Comparison of ENCODE assay signal across 33 mouse cellular contexts in the genomic region with DNA sequence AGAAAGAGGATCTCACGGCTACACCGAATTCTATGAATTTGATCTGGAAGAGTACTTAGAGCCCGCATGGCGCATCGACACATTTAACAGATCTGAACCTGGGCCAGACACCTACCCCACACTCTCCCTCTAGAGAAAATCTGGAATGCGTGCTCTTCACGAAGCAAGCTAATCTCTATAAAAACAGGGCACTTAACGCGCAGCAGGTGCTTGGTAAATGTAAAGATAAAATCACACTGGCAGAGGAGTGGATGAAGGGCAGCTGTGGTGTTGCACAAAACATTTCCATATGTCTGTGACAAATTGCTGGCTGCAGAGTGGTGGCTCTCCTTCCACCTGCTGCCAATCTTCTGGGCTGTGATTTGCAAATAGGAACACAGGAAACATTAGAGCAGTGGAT. TPM values are rescaled to one million over a fixed set of nuclear protein-coding genes. Genes with fewer than 3 reads are reported as not detected.
DNase-seq lines count a peak whose midpoint lies in the region; ATAC-seq and TF ChIP-seq lines count a peak whose summit lies in the region.
"Had no signal": no experiment of that assay in that cellular context is flagged by ENCODE, and none has a peak within 500 bp of the region (broad histone marks: within the 10 kb centered on the region; RNA-seq: fewer than 3 reads in every experiment).

No protein-coding gene starts in this region.

- intact Hi-C loops in left cerebral cortex, postnatal 36 days (cut with DNase I): no loop called here
- intact Hi-C loops in left cerebral cortex, adult 2 months (cut with DNase I): no loop called here
- intact Hi-C loops in heart, adult 2 months (cut with DNase I): no loop called here

- H3K9ac ChIP-seq in embryonic facial prominence, embryonic 13.5 days: no peak overlapping the region
- H3K9ac ChIP-seq in limb, embryonic 13.5 days: no peak overlapping the region
- H3K9ac ChIP-seq in heart, adult 2 months (ENCODE audit: low read depth, low read length): no peak overlapping the region
- H3K9ac ChIP-seq: embryonic facial prominence, embryonic 12.5 days; intestine, embryonic 15.5 days; liver, embryonic 15.5 days; lung, embryonic 15.5 days; midbrain, embryonic 15.5 days had no signal

- ATAC-seq in embryonic facial prominence, embryonic 13.5 days (ENCODE audit: insufficient number of reproducible peaks, insufficient read depth, low FRiP score, low TSS enrichment, low read depth): peak; percentile 48; the same call in 1 of the 2 replicates
- peak; percentile 81 for ATAC-seq in limb, embryonic 13.5 days (ENCODE audit: low FRiP score, low read depth)
- ATAC-seq: forebrain, embryonic 16.5 days; hindbrain, embryonic 16.5 days; intestine, embryonic 15.5 days; midbrain, embryonic 15.5 days; Patski had no signal

- H3K36me3 ChIP-seq in embryonic facial prominence, embryonic 13.5 days: no peaks in the 10 kb centered on the region
- H3K36me3 ChIP-seq in limb, embryonic 13.5 days: no peaks in the 10 kb centered on the region
- no peaks in the 10 kb centered on the region for H3K36me3 ChIP-seq in heart, adult 2 months (ENCODE audit: control insufficient read depth, insufficient read depth, low read length)
- H3K36me3 ChIP-seq: embryonic facial prominence, embryonic 12.5 days; hindbrain, embryonic 10.5 days; intestine, embryonic 15.5 days; liver, embryonic 15.5 days; lung, embryonic 15.5 days; midbrain, embryonic 15.5 days had no signal

- H3K9me3 ChIP-seq in embryonic facial prominence, embryonic 13.5 days: no peaks in the 10 kb centered on the region
- H3K9me3 ChIP-seq in limb, embryonic 13.5 days: no peaks in the 10 kb centered on the region
- H3K9me3 ChIP-seq: embryonic facial prominence, embryonic 12.5 days; hindbrain, embryonic 10.5 days; intestine, embryonic 15.5 days; liver, embryonic 15.5 days; lung, embryonic 15.5 days; midbrain, embryonic 15.5 days had no signal

- H3K27ac ChIP-seq in left cerebral cortex, adult 2 months: no peak overlapping the region
- no peak overlapping the region for H3K27ac ChIP-seq in embryonic facial prominence, embryonic 13.5 days
- no peak overlapping the region for H3K27ac ChIP-seq in limb, embryonic 13.5 days
- no peak overlapping the region for H3K27ac ChIP-seq in heart, adult 2 months
- H3K27ac ChIP-seq: embryonic facial prominence, embryonic 12.5 days; hindbrain, embryonic 10.5 days; intestine, embryonic 15.5 days; liver, embryonic 15.5 days; lung, embryonic 15.5 days; midbrain, embryonic 15.5 days had no signal

- WGBS in embryonic facial prominence, embryonic 13.5 days: 29% methylated on average over 9 of the region's 9 CpGs
- WGBS in limb, embryonic 13.5 days: 32% methylated on average over 9 of the region's 9 CpGs
- WGBS in heart, adult 2 months: 81% methylated on average over 9 of the region's 9 CpGs

- no peak overlapping the region for H3K4me3 ChIP-seq in left cerebral cortex, adult 2 months
- no peak overlapping the region for H3K4me3 ChIP-seq in embryonic facial prominence, embryonic 13.5 days
- no peak overlapping the region for H3K4me3 ChIP-seq in limb, embryonic 13.5 days
- no peak overlapping the region for H3K4me3 ChIP-seq in heart, adult 2 months
- H3K4me3 ChIP-seq: embryonic facial prominence, embryonic 12.5 days; hindbrain, embryonic 10.5 days; intestine, embryonic 15.5 days; liver, embryonic 15.5 days; lung, embryonic 15.5 days; megakaryocyte, embryonic 14.5 days; midbrain, embryonic 15.5 days had no signal

- TF ChIP-seq EP300 in heart, adult 2 months (IDR thresholded peaks at IDR 0.05; ENCODE audit: insufficient read depth, low read depth, low read length): no peak

- no peak for TF ChIP-seq CTCF in left cerebral cortex, adult 2 months (IDR thresholded peaks at IDR 0.05)
- no peak for TF ChIP-seq CTCF in heart, adult 2 months (IDR thresholded peaks at IDR 0.05)

- H3K27me3 ChIP-seq in embryonic facial prominence, embryonic 13.5 days: no peaks in the 10 kb centered on the region
- no peaks in the 10 kb centered on the region for H3K27me3 ChIP-seq in limb, embryonic 13.5 days
- no peaks in the 10 kb centered on the region for H3K27me3 ChIP-seq in heart, adult 2 months (ENCODE audit: control insufficient read depth, insufficient read depth, low read length)
- H3K27me3 ChIP-seq: embryonic facial prominence, embryonic 12.5 days; intestine, embryonic 15.5 days; lung, embryonic 15.5 days; megakaryocyte, embryonic 14.5 days; midbrain, embryonic 15.5 days had no signal

- H3K4me1 ChIP-seq in embryonic facial prominence, embryonic 13.5 days: peaks cover 6% of the 10 kb centered on the region; the same call in 1 of the 2 replicates
- no peaks in the 10 kb centered on the region for H3K4me1 ChIP-seq in limb, embryonic 13.5 days
- H3K4me1 ChIP-seq in heart, adult 2 months (ENCODE audit: control insufficient read depth, insufficient read depth, low read length): no peaks in the 10 kb centered on the region
- H3K4me1 ChIP-seq: embryonic facial prominence, embryonic 12.5 days; hindbrain, embryonic 10.5 days; intestine, embryonic 15.5 days; liver, embryonic 15.5 days; lung, embryonic 15.5 days; megakaryocyte, embryonic 14.5 days; midbrain, embryonic 15.5 days had no signal

- H3K4me2 ChIP-seq in embryonic facial prominence, embryonic 13.5 days: no peak overlapping the region
- H3K4me2 ChIP-seq in limb, embryonic 13.5 days (replicated peaks): no peak overlapping the region
- H3K4me2 ChIP-seq: embryonic facial prominence, embryonic 12.5 days; intestine, embryonic 15.5 days; liver, embryonic 15.5 days; lung, embryonic 15.5 days; midbrain, embryonic 15.5 days had no signal

- no peaks in the 10 kb centered on the region for H3K79me2 ChIP-seq in heart, adult 2 months (replicated peaks; ENCODE audit: control insufficient read depth, insufficient read depth, low read length)

- TF ChIP-seq POLR2A in heart, adult 2 months (IDR thresholded peaks at IDR 0.05; ENCODE audit: insufficient read depth, low read depth, low read length): no peak

- DNase-seq in left cerebral cortex, postnatal 36 days (ENCODE audit: low spot score in 2 of 2): peak; percentile 11 to 15
- no peak for DNase-seq in left cerebral cortex, adult 2 months (ENCODE audit: extremely low spot score in 1 of 2, low spot score in 2 of 2)
- no peak for DNase-seq in heart, adult 2 months
- DNase-seq in retina, embryonic 14.5 days (ENCODE audit: low spot score): no peak
- DNase-seq in ovary, adult 18-20 months (ENCODE audit: low spot score): no peak
- DNase-seq: adrenal gland, postnatal 36 days; cerebellum, adult 18-20 months; cerebellum, postnatal 14 days; kidney, adult 8-10 months; kidney, postnatal 10 days; liver; lung, postnatal 36 days had no signal

RNA-seq across cellular contexts. Expression of gene Tnp1, which starts 36.8 kb away (rescaled TPM):
- total RNA-seq in left cerebral cortex, postnatal 36 days (2021): not detected
- total RNA-seq in left cerebral cortex, adult 2 months (2021): not detected
- not detected in 2 replicates for polyA plus RNA-seq in embryonic facial prominence, embryonic 13.5 days (2015; fragmentation: Nextera tagmentation; extraction: Ambion mirVana)
- not detected in 2 replicates for polyA plus RNA-seq in limb, embryonic 13.5 days (2015; fragmentation: Nextera tagmentation; extraction: Ambion mirVana)
- not detected for total RNA-seq in heart, adult 2 months (2021)
- 1.1 and 2.4 TPM in 2 replicates for polyA plus RNA-seq in heart, adult 2 months (2012; rRNA removed)
- total RNA-seq: adrenal gland, adult 18-20 months; adrenal gland, postnatal 36 days; ES-E14; gastrocnemius, adult 18-20 months; gastrocnemius, postnatal 4 days; layer of hippocampus, postnatal 25 days; left cerebral cortex, postnatal 10 days had no signal
- polyA plus RNA-seq: embryonic facial prominence, embryonic 12.5 days; forebrain, embryonic 16.5 days; heart, embryonic 16.5 days; hindbrain, embryonic 10.5 days; hindbrain, embryonic 16.5 days; intestine, embryonic 15.5 days; liver, embryonic 15.5 days; lung, embryonic 15.5 days; midbrain, embryonic 15.5 days; neural tube, embryonic 14.5 days; Patski; thymus, postnatal 0 days had no signal

Comparison
In these comparisons a context has a peak if more than half of its experiments do, and no peak if none do; other contexts are left out.
1. DNase-seq: peak in left cerebral cortex, postnatal 36 days (2 of 2); none in left cerebral cortex, adult 2 months (0 of 2), heart, adult 2 months (0 of 2), retina, embryonic 14.5 days (single experiment) and ovary, adult 18-20 months (single experiment).